Mouse (Mus musculus): ENCODE measurements at regions not wholly inside any gene's neighbourhood (a gene's known extent, or its start where the extent isn't known, plus 50 kb on each side); places are given as distances from the start of the nearest gene placed in this dataset.

DNA sequence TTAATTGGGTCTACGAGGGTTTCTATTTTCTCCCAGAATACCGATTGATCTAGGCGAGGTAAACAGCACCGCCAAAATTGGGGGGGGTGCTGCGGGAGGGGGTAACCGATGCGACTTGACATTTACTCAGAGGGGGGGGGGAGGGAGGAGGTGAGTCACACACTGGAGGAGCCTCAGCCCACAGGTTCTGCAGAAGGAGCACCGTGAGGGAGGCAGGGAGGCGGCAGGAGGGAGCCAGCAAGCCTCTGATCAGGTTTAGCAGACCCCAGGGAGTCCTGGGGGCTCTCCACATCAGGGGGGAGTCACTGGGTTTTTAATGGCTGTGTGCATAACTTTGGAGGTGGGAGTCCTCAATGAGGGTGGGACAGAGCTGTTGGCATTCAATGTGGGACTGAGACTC, 51.3 kb upstream of the Ier5l start:
- TF ChIP-seq CTCF (IDR thresholded peaks at IDR 0.05; ENCODE audit: low read depth) = no peak
- TF ChIP-seq EP300 (IDR thresholded peaks at IDR 0.05; ENCODE audit: low read depth) = no peak
- H3K4me2 ChIP-seq (ENCODE audit: low read depth) = no peak overlapping the region

GRCm38 (mm10) chr2:30525831-30526230, 51.8 kb upstream of the Ier5l start:
- ATAC-seq (ENCODE audit: insufficient read depth) (no peak), DNase-seq (ENCODE audit: low read depth in 3 of 3, low spot score in 3 of 3) (no peak)
- Histone ChIP-seq H3K4me3 (ENCODE audit: insufficient read depth in 1 of 2, low read depth in 2 of 2, low read length in 2 of 2) (no peak overlapping the region), H3K9me3 (ENCODE audit: control insufficient read depth, low read length) (no peaks in the 10 kb centered on the region), H3K9ac (replicated peaks) (no peak overlapping the region), H3K27me3 (ENCODE audit: control insufficient read depth, insufficient read depth, low read length) (no peaks in the 10 kb centered on the region), H3K36me3 (replicated peaks; ENCODE audit: control insufficient read depth, insufficient read depth, low read depth) (no peaks in the 10 kb centered on the region), H3K4me1 (replicated peaks; ENCODE audit: control insufficient read depth in 2 of 2, insufficient read depth in 2 of 2, low read length in 1 of 2) (no peaks in the 10 kb centered on the region), H3K4me2 (ENCODE audit: low read depth) (no peak overlapping the region), H3K27ac (no peak overlapping the region)
- WGBS (ENCODE audit: insufficient replicate concordance) = 21% methylated on average over 3 of the region's 3 CpGs
- TF ChIP-seq EP300 (IDR thresholded peaks at IDR 0.05; ENCODE audit: low read depth) = no peak
- no peak for TF ChIP-seq CTCF (IDR thresholded peaks at IDR 0.05; ENCODE audit: low read depth)

More for the DNA sequence above, 51.3 kb upstream of the Ier5l start:
- no peak overlapping the region for H3K9ac ChIP-seq (replicated peaks)
- H3K27ac ChIP-seq = no peak overlapping the region
- ATAC-seq (ENCODE audit: insufficient read depth) = no peak
- no peaks in the 10 kb centered on the region for H3K27me3 ChIP-seq (ENCODE audit: control insufficient read depth, insufficient read depth, low read length)
- no peaks in the 10 kb centered on the region for H3K9me3 ChIP-seq (ENCODE audit: control insufficient read depth, low read length)
- no peak for DNase-seq (ENCODE audit: low read depth in 3 of 3, low spot score in 3 of 3)
- 36% methylated on average over 9 of the region's 9 CpGs for WGBS (ENCODE audit: insufficient replicate concordance)
- no peaks in the 10 kb centered on the region for H3K36me3 ChIP-seq (replicated peaks; ENCODE audit: control insufficient read depth, insufficient read depth, low read depth)
- H3K4me3 ChIP-seq (ENCODE audit: insufficient read depth in 1 of 2, low read depth in 2 of 2, low read length in 2 of 2) = no peak overlapping the region
- no peaks in the 10 kb centered on the region for H3K4me1 ChIP-seq (replicated peaks; ENCODE audit: control insufficient read depth in 2 of 2, insufficient read depth in 2 of 2, low read length in 1 of 2)

DNA sequence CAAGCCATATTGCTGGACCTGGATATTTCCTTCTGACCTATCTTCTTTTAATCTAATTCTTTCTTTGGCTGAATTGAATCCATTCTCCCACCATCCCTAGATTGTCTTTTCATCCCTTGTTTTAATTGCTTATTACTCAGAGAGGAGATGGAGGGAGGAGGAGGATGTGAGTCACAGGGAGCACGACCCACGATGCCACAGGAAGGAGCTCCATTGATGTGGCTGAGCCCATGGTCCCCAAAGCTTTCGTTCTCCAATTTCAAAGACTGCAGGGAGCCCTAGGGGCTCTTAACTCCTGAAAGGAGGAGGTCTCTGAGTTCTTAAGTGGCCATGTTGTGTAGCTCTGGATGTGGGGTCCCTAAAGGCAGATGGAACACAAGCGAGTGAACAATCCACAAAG, 53.5 kb upstream of the Ier5l start:
- H3K9me3 ChIP-seq (ENCODE audit: control insufficient read depth, low read length) = no peaks in the 10 kb centered on the region
- ATAC-seq (ENCODE audit: insufficient read depth) (no peak), DNase-seq (ENCODE audit: low read depth in 3 of 3, low spot score in 3 of 3) (no peak)
- no peaks in the 10 kb centered on the region for H3K27me3 ChIP-seq (ENCODE audit: control insufficient read depth, insufficient read depth, low read length)
- no peak overlapping the region for H3K4me3 ChIP-seq (ENCODE audit: insufficient read depth in 1 of 2, low read depth in 2 of 2, low read length in 2 of 2)
- H3K9ac ChIP-seq (replicated peaks) = no peak overlapping the region
- no peak overlapping the region for H3K4me2 ChIP-seq (ENCODE audit: low read depth)
- H3K36me3 ChIP-seq (replicated peaks; ENCODE audit: control insufficient read depth, insufficient read depth, low read depth) = no peaks in the 10 kb centered on the region
- no peak for TF ChIP-seq CTCF (IDR thresholded peaks at IDR 0.05; ENCODE audit: low read depth)
- no peak for TF ChIP-seq EP300 (IDR thresholded peaks at IDR 0.05; ENCODE audit: low read depth)
- no peaks in the 10 kb centered on the region for H3K4me1 ChIP-seq (replicated peaks; ENCODE audit: control insufficient read depth in 2 of 2, insufficient read depth in 2 of 2, low read length in 1 of 2)
- no peak overlapping the region for H3K27ac ChIP-seq
- WGBS (ENCODE audit: insufficient replicate concordance) = 38% methylated on average over 4 of the region's 4 CpGs

GRCm38 (mm10) chr2:30532948-30533347, 58.9 kb upstream of the Ier5l start:
- TF ChIP-seq EP300 (IDR thresholded peaks at IDR 0.05; ENCODE audit: low read depth) (no peak), CTCF (IDR thresholded peaks at IDR 0.05; ENCODE audit: low read depth) (0 out of 2 replicates have a peak, but pooled peaks have one; percentile 14)
- no peak for ATAC-seq (ENCODE audit: insufficient read depth)
- no peaks in the 10 kb centered on the region for H3K27me3 ChIP-seq (ENCODE audit: control insufficient read depth, insufficient read depth, low read length)
- H3K4me2 ChIP-seq (ENCODE audit: low read depth) = no peak overlapping the region
- H3K36me3 ChIP-seq (replicated peaks; ENCODE audit: control insufficient read depth, insufficient read depth, low read depth) = no peaks in the 10 kb centered on the region
- H3K9me3 ChIP-seq (ENCODE audit: control insufficient read depth, low read length) = no peaks in the 10 kb centered on the region
- H3K4me1 ChIP-seq (replicated peaks; ENCODE audit: control insufficient read depth in 2 of 2, insufficient read depth in 2 of 2, low read length in 1 of 2) = no peaks in the 10 kb centered on the region
- H3K27ac ChIP-seq = no peak overlapping the region
- H3K4me3 ChIP-seq (ENCODE audit: insufficient read depth in 1 of 2, low read depth in 2 of 2, low read length in 2 of 2) = no peak overlapping the region
- H3K9ac ChIP-seq (replicated peaks) = no peak overlapping the region
- DNase-seq (ENCODE audit: low read depth in 3 of 3, low spot score in 3 of 3) = no peak

GRCm38 (mm10) chr2:30533367-30533766, 59.3 kb upstream of the Ier5l start:
- no peak overlapping the region for H3K4me2 ChIP-seq (ENCODE audit: low read depth)
- H3K9me3 ChIP-seq (ENCODE audit: control insufficient read depth, low read length) = no peaks in the 10 kb centered on the region
- H3K9ac ChIP-seq (replicated peaks) = no peak overlapping the region
- no peaks in the 10 kb centered on the region for H3K36me3 ChIP-seq (replicated peaks; ENCODE audit: control insufficient read depth, insufficient read depth, low read depth)
- no peak for ATAC-seq (ENCODE audit: insufficient read depth)
- H3K27me3 ChIP-seq (ENCODE audit: control insufficient read depth, insufficient read depth, low read length) = no peaks in the 10 kb centered on the region
- H3K4me1 ChIP-seq (replicated peaks; ENCODE audit: control insufficient read depth in 2 of 2, insufficient read depth in 2 of 2, low read length in 1 of 2) = no peaks in the 10 kb centered on the region
- 84% methylated on average over 6 of the region's 6 CpGs for WGBS (ENCODE audit: insufficient replicate concordance)
- no peak overlapping the region for H3K4me3 ChIP-seq (ENCODE audit: insufficient read depth in 1 of 2, low read depth in 2 of 2, low read length in 2 of 2)
- TF ChIP-seq EP300 (IDR thresholded peaks at IDR 0.05; ENCODE audit: low read depth) (no peak), CTCF (IDR thresholded peaks at IDR 0.05; ENCODE audit: low read depth) (no peak)
- no peak for DNase-seq (ENCODE audit: low read depth in 3 of 3, low spot score in 3 of 3)
- H3K27ac ChIP-seq = no peak overlapping the region
